Mouse (Mus musculus) brain, embryonic 14.5 days (tissue): ENCODE measurements around the gene 2010111I01Rik. TPM values are rescaled to one million over a fixed set of nuclear protein-coding genes. Genes with fewer than 3 reads are reported as not detected.

Experiments used
- DNase-seq: peaks from one replicate; pipeline ENCODE4 v3.0.0-alpha.2; 2011; ENCODE audit warnings: low read depth
- CTCF ChIP-seq: fragments of 200-500 bp; IDR thresholded peaks from 2 replicates; pipeline ENCODE4 v1.5.1; 2012; ENCODE audit warnings: inconsistent platforms, mild to moderate bottlenecking, moderate library complexity, borderline replicate concordance; ENCODE audit not compliant: insufficient read depth, insufficient read length; ENCODE audit errors: extremely low read depth
- POLR2A ChIP-seq: fragments of 200-500 bp; IDR thresholded peaks from 2 replicates; pipeline ENCODE4 v1.6.1; 2012; ENCODE audit warnings: mild to moderate bottlenecking, inconsistent platforms, borderline replicate concordance; ENCODE audit not compliant: poor library complexity, insufficient read depth, insufficient read length, severe bottlenecking; ENCODE audit errors: extremely low read depth
- polyA plus RNA-seq: library from polyadenylated mRNA; depleted of rRNA; stranded (reverse); fragments of >200 nt; gene quantifications from 2 replicates; pipeline ENCODE4 v1.2.3, GENCODE M21; 2012; rRNA removed

The 2010111I01Rik gene
- polyA plus RNA-seq, 1 experiment = 27.2 TPM

GRCm38 (mm10) chr13:63356101-63356500 is 391.4 kb downstream of the 2010111I01Rik start:
- TF ChIP-seq POLR2A (no peak), CTCF (no peak)
- no peak for DNase-seq

- TF ChIP-seq POLR2A (no peak), CTCF (peak; percentile 74; the same call in 1 of the 2 replicates)
- peak; percentile 77 for DNase-seq
These were observed 391.9 kb downstream of the 2010111I01Rik start for GRCm38 (mm10) chr13:63356558-63356957.

- no peak for DNase-seq
- TF ChIP-seq POLR2A (no peak), CTCF (no peak)
These were observed 394.7 kb downstream of the 2010111I01Rik start for GRCm38 (mm10) chr13:63359393-63359792.

DNA sequence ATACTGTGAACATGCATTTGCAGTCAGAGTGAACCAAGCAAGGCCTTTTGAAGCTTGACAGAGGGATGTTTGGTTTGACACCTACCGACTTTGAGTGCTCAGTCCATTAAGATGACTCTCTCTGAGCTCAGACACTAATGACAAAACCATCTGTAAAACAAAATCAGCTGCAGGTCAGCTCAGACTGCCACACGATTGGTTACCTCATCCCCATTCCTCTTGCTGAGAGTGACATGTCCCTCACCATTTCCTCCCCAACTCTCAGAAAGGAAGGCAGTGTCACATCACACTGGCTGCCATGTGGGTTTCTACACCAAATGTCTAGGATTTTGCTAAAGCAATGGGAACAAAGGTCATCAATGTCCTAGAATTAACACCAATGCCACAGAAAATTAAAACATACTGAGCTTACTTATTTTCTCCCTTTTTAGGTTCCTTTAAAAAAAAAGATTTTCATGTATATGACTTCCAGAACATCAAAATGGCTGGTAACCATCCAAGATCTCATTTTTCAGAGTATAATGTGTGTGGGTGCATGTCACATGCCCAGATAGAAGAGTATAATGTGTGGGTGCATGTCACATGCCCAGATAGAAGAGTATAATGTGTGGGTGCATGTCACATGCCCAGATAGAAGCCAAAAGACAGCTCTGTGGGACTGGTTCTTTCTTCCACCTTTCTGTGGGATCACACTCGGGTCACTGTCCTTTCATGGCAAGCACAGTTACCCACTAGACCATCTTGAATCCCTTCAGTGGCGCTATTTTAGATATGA is 395.6 kb downstream of the 2010111I01Rik start:
- TF ChIP-seq POLR2A (no peak), CTCF (no peak)
- DNase-seq = no peak

DNA sequence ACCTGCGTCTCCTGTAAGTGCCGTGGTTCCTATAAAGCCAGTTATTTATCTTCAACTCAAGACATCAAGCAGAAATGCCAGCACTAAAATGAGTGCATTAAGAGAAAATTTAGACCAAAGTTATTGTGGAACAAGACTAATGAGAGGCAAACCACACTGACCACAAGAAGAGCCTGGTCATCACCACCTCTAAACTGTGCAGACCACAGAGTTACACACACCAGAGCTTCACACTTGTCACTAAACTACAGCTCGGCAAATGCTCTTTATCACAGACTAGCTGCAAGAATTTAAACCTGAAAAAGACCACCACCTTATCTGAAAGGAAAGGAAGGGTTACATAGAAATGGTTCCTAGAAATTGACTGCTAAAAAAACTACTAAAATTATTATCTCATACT is 397.1 kb downstream of the 2010111I01Rik start:
- no peak for DNase-seq
- TF ChIP-seq CTCF (no peak), POLR2A (no peak)

DNA sequence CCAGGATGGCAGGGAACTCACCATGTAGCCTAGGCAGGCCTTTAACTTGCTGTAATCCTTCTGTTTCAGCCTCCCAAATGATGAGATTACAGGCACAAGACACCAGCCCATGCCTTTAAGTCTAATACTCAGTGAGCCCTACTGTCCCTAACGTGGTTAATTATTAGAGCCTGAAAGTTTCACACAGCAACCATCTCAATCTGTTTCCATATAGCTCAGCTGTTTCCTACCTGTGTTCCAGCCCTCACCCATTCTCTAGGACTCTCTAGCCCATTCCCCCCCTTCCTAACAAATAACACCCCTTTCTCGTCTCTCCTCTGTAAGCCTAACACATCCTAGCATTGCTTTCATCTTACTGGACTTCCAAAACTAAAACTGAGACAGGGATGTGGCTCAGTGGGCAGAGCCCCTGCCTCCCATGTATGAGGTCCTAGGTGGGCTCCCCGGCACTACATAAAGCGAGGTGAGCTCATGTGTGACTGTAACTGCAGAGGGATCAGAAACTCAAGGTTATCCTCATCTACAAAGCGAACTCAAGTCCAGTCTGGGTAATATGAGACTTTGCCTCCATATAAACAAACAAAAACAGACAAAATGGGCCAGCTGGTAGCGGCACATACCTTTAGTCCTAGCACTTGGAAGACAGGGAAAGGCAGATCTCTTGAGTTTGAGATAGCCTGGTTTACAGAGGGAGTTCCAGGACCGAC is 408.9 kb downstream of the 2010111I01Rik start:
- TF ChIP-seq CTCF (no peak), POLR2A (no peak)
- no peak for DNase-seq

Other genes with a start within 250 kb of the 2010111I01Rik start
- gene Platr25, start 204.2 kb upstream of the 2010111I01Rik start, polyA plus RNA-seq = 16.8 and 17.6 TPM in 2 replicates
- 3.8 and 4.3 TPM in 2 replicates for gene Gm5141, start 179.1 kb upstream of the 2010111I01Rik start, polyA plus RNA-seq
- 0.31 and 0.33 TPM in 2 replicates for gene Fbp2, start 106.5 kb upstream of the 2010111I01Rik start, polyA plus RNA-seq
- 0.08 TPM in 1 of 2 replicates, not detected in the other for gene Fbp1, start 76.6 kb upstream of the 2010111I01Rik start, polyA plus RNA-seq